7 mouse cellular contexts compared by ENCODE assay signal in genomic region chr13:107889588-107889984, GRCm38 (mm10).
DNase-seq lines count a peak whose midpoint lies in the region; ATAC-seq and TF ChIP-seq lines count a peak whose summit lies in the region.

No protein-coding gene starts in this region.

- peaks cover 0 to 9% of the 10 kb centered on the region in 2 experiments; a peak in 2 of 4 replicates for H3K36me3 ChIP-seq in MEL (ENCODE audit: control insufficient read depth in 1 of 2, insufficient read depth in 2 of 2, low read length in 2 of 2)
- H3K36me3 ChIP-seq in embryonic facial prominence, embryonic 14.5 days (ENCODE audit: control insufficient read depth, insufficient read depth, low read length), result no peaks in the 10 kb centered on the region
- H3K36me3 ChIP-seq in limb, embryonic 13.5 days, result no peaks in the 10 kb centered on the region
- H3K36me3 ChIP-seq in stomach, embryonic 16.5 days (ENCODE audit: control insufficient read depth, insufficient read depth, low read length), result no peaks in the 10 kb centered on the region

- no peak for ATAC-seq in embryonic facial prominence, embryonic 14.5 days (ENCODE audit: low read depth)
- peak; percentile 0 for ATAC-seq in limb, embryonic 13.5 days (ENCODE audit: low FRiP score, low read depth)
- ATAC-seq in stomach, embryonic 16.5 days (ENCODE audit: insufficient read depth, low FRiP score), result no peak
- no peak for ATAC-seq in granulocyte monocyte progenitor cell, adult 5-6 weeks (replicated peaks; ENCODE audit: poor library complexity, severe bottlenecking)

- peak overlapping the region; percentile 89 for H3K4me2 ChIP-seq in embryonic facial prominence, embryonic 14.5 days (ENCODE audit: low read depth, low read length)
- H3K4me2 ChIP-seq in limb, embryonic 13.5 days (replicated peaks), result peak overlapping the region; percentile 88
- H3K4me2 ChIP-seq in stomach, embryonic 16.5 days (ENCODE audit: low read depth, low read length), result peak overlapping the region; percentile 78

- peak overlapping the region; percentile 83 for H3K27ac ChIP-seq in left cerebral cortex, adult 2 months
- no peak overlapping the region for H3K27ac ChIP-seq in MEL (ENCODE audit: control insufficient read depth, low read depth, low read length)
- peak overlapping the region; percentile 90 for H3K27ac ChIP-seq in embryonic facial prominence, embryonic 14.5 days (replicated peaks; ENCODE audit: low read depth, low read length)
- peak overlapping the region; percentile 48; the same call in 1 of the 2 replicates for H3K27ac ChIP-seq in limb, embryonic 13.5 days
- H3K27ac ChIP-seq in stomach, embryonic 16.5 days (ENCODE audit: low read length), result peak overlapping the region; percentile 88

- peaks cover 0 to 8% of the 10 kb centered on the region in 2 experiments; a peak in 2 of 4 replicates for H3K27me3 ChIP-seq in MEL (ENCODE audit: control insufficient read depth in 1 of 2, insufficient read depth in 2 of 2, low read length in 2 of 2)
- peaks cover 2% of the 10 kb centered on the region; the same call in 1 of the 2 replicates for H3K27me3 ChIP-seq in embryonic facial prominence, embryonic 14.5 days (replicated peaks; ENCODE audit: control insufficient read depth, insufficient read depth, low read length)
- peaks cover 16% of the 10 kb centered on the region for H3K27me3 ChIP-seq in limb, embryonic 13.5 days
- H3K27me3 ChIP-seq in stomach, embryonic 16.5 days (ENCODE audit: control insufficient read depth, insufficient read depth, low read length), result 0 out of 2 replicates have a peak, but pooled peaks cover 2% of the 10 kb centered on the region

- no peak for TF ChIP-seq POLR2A in MEL (IDR thresholded peaks at IDR 0.05; ENCODE audit: control insufficient read depth in 1 of 2, insufficient read depth in 1 of 2, low read depth in 1 of 2, low read length in 2 of 2, poor library complexity in 1 of 2)

- intact Hi-C loops in left cerebral cortex, adult 2 months (cut with DNase I), result loop anchor here (5.0 kb wide), 3 partner anchors 42 to 122 kb away; no protein-coding TSS in a partner anchor

- 0% methylated on average over 14 of the region's 66 CpGs for WGBS in embryonic facial prominence, embryonic 14.5 days
- 0% methylated on average over 53 of the region's 66 CpGs for WGBS in limb, embryonic 13.5 days
- under 1% methylated on average over 62 of the region's 66 CpGs for WGBS in stomach, embryonic 16.5 days

- H3K4me1 ChIP-seq in MEL (ENCODE audit: control insufficient read depth in 1 of 2, insufficient read depth in 2 of 2, low read length in 2 of 2), result peaks cover 0 to 4% of the 10 kb centered on the region in 2 experiments; a peak in 1 of 4 replicates
- H3K4me1 ChIP-seq in embryonic facial prominence, embryonic 14.5 days (ENCODE audit: control insufficient read depth, insufficient read depth, low read length), result peaks cover 12% of the 10 kb centered on the region; the same call in 1 of the 2 replicates
- peaks cover 28% of the 10 kb centered on the region for H3K4me1 ChIP-seq in limb, embryonic 13.5 days
- peaks cover 9% of the 10 kb centered on the region; the same call in 1 of the 2 replicates for H3K4me1 ChIP-seq in stomach, embryonic 16.5 days (ENCODE audit: control insufficient read depth, insufficient read depth, low read length)

- TF ChIP-seq CTCF in left cerebral cortex, adult 2 months (IDR thresholded peaks at IDR 0.05), result no peak
- no peak for TF ChIP-seq CTCF in MEL (IDR thresholded peaks at IDR 0.05 in 2 of 3, conservative IDR thresholded peaks at IDR 0.05 in 1 of 3; ENCODE audit: control insufficient read depth in 1 of 3, insufficient read depth in 1 of 3, low read depth in 2 of 3, low read length in 3 of 3, poor library complexity in 1 of 3, severe bottlenecking in 1 of 3)

- DNase-seq in left cerebral cortex, adult 2 months (ENCODE audit: extremely low spot score in 1 of 2, low spot score in 2 of 2), result no peak
- DNase-seq in left cerebral cortex, adult 9 months (ENCODE audit: low spot score in 2 of 2), result no peak
- peak; percentile 48 for DNase-seq in MEL (ENCODE audit: low read depth, low spot score)
- peak; percentile 38 for DNase-seq in embryonic facial prominence, embryonic 14.5 days (ENCODE audit: low spot score)

- TF ChIP-seq EP300 in MEL (IDR thresholded peaks at IDR 0.05; ENCODE audit: low read depth in 1 of 2, low read length in 2 of 2), result no peak

- peak overlapping the region; percentile 87 for H3K4me3 ChIP-seq in left cerebral cortex, adult 2 months
- peak overlapping the region; percentile 76 to 92 for H3K4me3 ChIP-seq in MEL (ENCODE audit: control insufficient read depth in 1 of 2, insufficient read depth in 1 of 2, low read depth in 2 of 2, low read length in 2 of 2)
- H3K4me3 ChIP-seq in embryonic facial prominence, embryonic 14.5 days (ENCODE audit: low read depth, low read length), result peak overlapping the region; percentile 83
- H3K4me3 ChIP-seq in limb, embryonic 13.5 days, result peak overlapping the region; percentile 80
- H3K4me3 ChIP-seq in stomach, embryonic 16.5 days (replicated peaks; ENCODE audit: low read length), result peak overlapping the region; percentile 84

- H3K79me2 ChIP-seq in MEL (ENCODE audit: control insufficient read depth, insufficient read depth, low read length, poor library complexity), result peaks cover 15% of the 10 kb centered on the region

- H3K9me3 ChIP-seq in MEL (replicated peaks; ENCODE audit: insufficient read depth, low read length), result no peaks in the 10 kb centered on the region
- no peaks in the 10 kb centered on the region for H3K9me3 ChIP-seq in embryonic facial prominence, embryonic 14.5 days (ENCODE audit: control insufficient read depth, low read length)
- H3K9me3 ChIP-seq in limb, embryonic 13.5 days, result no peaks in the 10 kb centered on the region
- no peaks in the 10 kb centered on the region for H3K9me3 ChIP-seq in stomach, embryonic 16.5 days (replicated peaks; ENCODE audit: control insufficient read depth, low read length)

- H3K9ac ChIP-seq in MEL (ENCODE audit: control insufficient read depth, low read depth, low read length, poor library complexity, severe bottlenecking), result peak overlapping the region; percentile 85
- peak overlapping the region; percentile 88 for H3K9ac ChIP-seq in embryonic facial prominence, embryonic 14.5 days (ENCODE audit: low read depth, low read length)
- peak overlapping the region; percentile 80 for H3K9ac ChIP-seq in limb, embryonic 13.5 days
- peak overlapping the region; percentile 92 for H3K9ac ChIP-seq in stomach, embryonic 16.5 days (ENCODE audit: low read length)

- no peak for TF ChIP-seq RAD21 in MEL (IDR thresholded peaks at IDR 0.05; ENCODE audit: low read depth, low read length)

TF ChIP-seq in MEL, 35 proteins besides CTCF, POLR2A, EP300 and RAD21:
- TF ChIP-seq ZC3H11A (IDR thresholded peaks at IDR 0.05; ENCODE audit: low read depth, low read length) (no peak), BHLHE40 (IDR thresholded peaks at IDR 0.05; ENCODE audit: borderline replicate concordance, low read depth, low read length) (no peak), ZMIZ1 (IDR thresholded peaks at IDR 0.05; ENCODE audit: low read depth, low read length) (no peak), ZNF384 (IDR thresholded peaks at IDR 0.05; ENCODE audit: low read depth, low read length) (no peak), CHD1 (IDR thresholded peaks at IDR 0.05; ENCODE audit: low read depth, low read length) (no peak), USF2 (IDR thresholded peaks at IDR 0.05; ENCODE audit: borderline replicate concordance in 1 of 2, insufficient read depth in 1 of 2, low read depth in 1 of 2, low read length in 2 of 2) (no peak), ETS1 (IDR thresholded peaks at IDR 0.05; ENCODE audit: low read depth, low read length) (no peak), GABPA (IDR thresholded peaks at IDR 0.05; ENCODE audit: low read depth, low read length) (no peak), E2F4 (IDR thresholded peaks at IDR 0.05; ENCODE audit: borderline replicate concordance, low read depth, low read length) (no peak), POLR2AphosphoS2 (IDR thresholded peaks at IDR 0.05; ENCODE audit: low read length) (no peak), POLR2AphosphoS5 (IDR thresholded peaks at IDR 0.05; ENCODE audit: borderline replicate concordance, low read depth, low read length) (no peak), UBTF (IDR thresholded peaks at IDR 0.05; ENCODE audit: borderline replicate concordance, insufficient read depth, low read depth, low read length) (no peak), CHD2 (IDR thresholded peaks at IDR 0.05; ENCODE audit: low read length) (no peak)

Comparison
In these comparisons a context has a peak if more than half of its experiments do, and no peak if none do; other contexts are left out.
1. DNase-seq: peak in MEL (single experiment) and embryonic facial prominence, embryonic 14.5 days (single experiment); none in left cerebral cortex, adult 2 months (0 of 2) and left cerebral cortex, adult 9 months (0 of 2).
2. Peak in every context shown above with its lines, with median percentiles within 50 percentile points of each other: H3K4me3 ChIP-seq, H3K9ac ChIP-seq and H3K4me2 ChIP-seq.